Mouse (Mus musculus) heart, embryonic 11.5 days (tissue): ENCODE measurements around the gene Ric3. TPM values are rescaled to one million over a fixed set of nuclear protein-coding genes. Genes with fewer than 3 reads are reported as not detected.

Experiments used
- ATAC-seq: fragments of 200-750 bp; cut with Nextera tagmentation; replicated peaks from 2 replicates; pipeline ENCODE4 v1.8.0; 2017; ENCODE audit warnings: moderate library complexity; ENCODE audit not compliant: insufficient number of reproducible peaks, low FRiP score, low TSS enrichment
- H3K27ac ChIP-seq: fragments of 300-500 bp; sonication (generic); 2 replicates; pipeline ENCODE4 v1.5.1; 2014; ENCODE audit warnings: mild to moderate bottlenecking, low read depth, low read length
- H3K27me3 ChIP-seq: fragments of 300-500 bp; sonication (generic); 2 replicates; pipeline ENCODE4 v1.6.1; 2014; ENCODE audit warnings: mild to moderate bottlenecking, low read length, mixed read lengths; ENCODE audit not compliant: control insufficient read depth, insufficient read depth
- H3K36me3 ChIP-seq: fragments of 300-500 bp; sonication (generic); 2 replicates; pipeline ENCODE4 v1.6.1; 2014; ENCODE audit warnings: mild to moderate bottlenecking, low read length, moderate library complexity, mixed read lengths; ENCODE audit not compliant: control insufficient read depth, insufficient read depth
- H3K4me1 ChIP-seq: fragments of 300-500 bp; sonication (generic); 2 replicates; pipeline ENCODE4 v1.6.1; 2014; ENCODE audit warnings: low read length; ENCODE audit not compliant: control insufficient read depth, insufficient read depth
- H3K4me2 ChIP-seq: fragments of 300-500 bp; sonication (generic); 2 replicates; pipeline ENCODE4 v1.6.1; 2014; ENCODE audit warnings: mild to moderate bottlenecking, moderate library complexity
- H3K4me3 ChIP-seq: fragments of 300-500 bp; sonication (generic); 2 replicates; pipeline ENCODE4 v1.5.1; 2014; ENCODE audit warnings: low read depth, low read length
- H3K9ac ChIP-seq: fragments of 300-500 bp; sonication (generic); 2 replicates; pipeline ENCODE4 v1.6.1; 2014; ENCODE audit warnings: mild to moderate bottlenecking, low read depth, low read length, moderate library complexity
- H3K9me3 ChIP-seq: fragments of 300-500 bp; sonication (generic); replicated peaks from 2 replicates; pipeline ENCODE4 v1.6.1; 2016; ENCODE audit warnings: low read length; ENCODE audit not compliant: control insufficient read depth
- WGBS: fragments of 180-500 bp; shearing (Covaris S2); extraction: QIAGEN DNeasy Blood & Tissue Kit; methylation state at CpG from one replicate; pipeline ENCODE4 v1.1.7; 2014; ENCODE audit not compliant: insufficient replicate concordance; 5-methylcytosine and 5-hydroxymethylcytosine counted together
- polyA plus RNA-seq: library from polyadenylated mRNA; unstranded; fragments of >200 nt; fragmentation: Nextera tagmentation; extraction: Ambion mirVana; gene quantifications from 2 replicates; pipeline ENCODE4 v1.2.1, GENCODE M21; 2014

Gene Ric3
- polyA plus RNA-seq, 1 experiment from 2014 or later, result 1.9 TPM

DNA sequence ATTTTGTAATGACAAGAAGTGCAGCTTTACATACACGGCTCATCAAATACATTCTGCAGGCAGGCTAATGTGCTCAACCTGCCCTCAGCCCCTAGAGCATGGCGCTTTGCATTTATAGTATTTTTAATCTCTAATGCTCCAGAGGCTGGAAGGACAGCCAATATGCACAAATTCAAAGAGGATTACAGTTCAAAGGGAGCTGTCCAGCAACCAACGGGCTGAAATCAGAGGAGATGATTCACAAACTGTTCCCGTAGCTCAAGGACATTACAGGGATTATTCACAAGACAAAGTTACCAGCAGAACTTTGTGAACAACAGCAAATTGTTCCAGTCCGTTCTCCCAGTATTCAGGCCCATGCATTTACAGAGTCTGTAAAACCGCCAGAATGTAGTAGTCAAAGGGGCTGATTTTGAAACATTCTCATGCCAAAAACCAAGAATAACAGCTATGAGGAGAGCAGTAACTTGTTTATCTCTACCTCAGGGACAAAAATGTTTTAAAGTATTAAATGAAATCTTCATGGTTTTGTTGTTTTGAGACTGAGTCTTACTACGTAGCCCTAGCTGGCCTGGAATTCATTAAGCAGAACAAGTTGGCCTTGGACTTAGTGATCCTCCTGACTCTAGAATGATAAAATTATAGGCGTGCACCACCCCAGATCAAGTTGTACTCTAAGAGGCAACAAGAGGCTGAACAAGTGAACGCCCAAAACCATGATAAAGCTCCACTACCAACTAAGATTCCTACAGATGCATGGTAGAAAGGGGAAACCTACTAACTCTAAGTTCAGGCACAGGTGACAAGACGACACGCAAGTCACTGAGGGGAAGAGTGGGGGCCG lies 640 bp downstream of the Ric3 start:
- H3K9me3 ChIP-seq, result no peaks in the 10 kb centered on the region
- H3K4me1 ChIP-seq, result peaks cover 3% of the 10 kb centered on the region; the same call in 1 of the 2 replicates
- peak overlapping the region; percentile 53 for H3K4me3 ChIP-seq
- no peaks in the 10 kb centered on the region for H3K36me3 ChIP-seq
- ATAC-seq, result no peak
- H3K27ac ChIP-seq, result no peak overlapping the region
- peaks cover 9% of the 10 kb centered on the region for H3K27me3 ChIP-seq
- WGBS, result 24% methylated on average over 12 of the region's 12 CpGs
- 0 out of 2 replicates have a peak overlapping the region, but pooled peaks have one; percentile 39 for H3K9ac ChIP-seq
- peak overlapping the region; percentile 84 for H3K4me2 ChIP-seq

DNA sequence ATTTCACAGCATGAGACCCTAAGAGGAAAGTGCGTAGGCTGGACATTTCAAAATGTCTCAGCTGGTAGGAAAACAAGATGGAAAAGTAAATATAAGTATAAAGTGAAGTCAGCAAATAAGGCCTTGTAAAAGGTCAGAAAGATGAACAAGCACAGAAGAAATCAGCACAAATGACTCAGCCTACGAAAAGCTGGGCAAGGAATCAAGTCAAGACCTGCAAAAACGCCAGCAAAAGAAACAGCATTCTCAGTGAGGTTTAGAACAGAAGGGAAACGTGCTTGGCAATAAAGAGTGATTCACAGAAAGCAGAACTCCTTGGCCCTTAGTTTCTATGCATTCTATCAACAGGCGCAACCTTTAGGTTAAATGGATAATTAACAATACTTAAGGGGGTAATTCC lies 10.8 kb downstream of the Ric3 start:
- no peak for ATAC-seq
- Histone ChIP-seq H3K9ac (no peak overlapping the region), H3K4me1 (no peaks in the 10 kb centered on the region), H3K27me3 (no peaks in the 10 kb centered on the region), H3K27ac (no peak overlapping the region), H3K36me3 (no peaks in the 10 kb centered on the region), H3K4me3 (no peak overlapping the region), H3K4me2 (no peak overlapping the region), H3K9me3 (no peaks in the 10 kb centered on the region)
- 68% methylated on average over 5 of the region's 5 CpGs for WGBS

DNA sequence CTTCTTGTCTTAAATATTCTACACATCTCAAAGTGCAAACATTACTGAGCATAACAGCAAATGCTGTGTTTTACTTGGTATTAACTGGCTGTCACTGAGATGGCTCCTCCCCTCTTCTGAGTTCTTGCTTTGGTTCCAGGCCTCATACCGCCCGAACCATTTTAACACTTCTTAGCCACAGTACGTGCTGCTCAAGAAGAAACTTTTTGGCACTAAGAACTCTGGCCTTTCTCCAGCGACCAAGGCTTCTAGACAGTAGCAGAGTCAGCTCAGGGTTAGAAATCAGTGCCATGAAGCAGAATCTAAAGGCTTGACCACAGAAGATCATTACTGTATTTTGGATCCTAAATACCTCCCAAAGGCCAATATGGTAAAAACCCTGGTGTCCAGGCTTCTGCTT lies 13.5 kb downstream of the Ric3 start:
- no peaks in the 10 kb centered on the region for H3K36me3 ChIP-seq
- no peak overlapping the region for H3K4me3 ChIP-seq
- H3K4me2 ChIP-seq, result no peak overlapping the region
- no peak overlapping the region for H3K9ac ChIP-seq
- H3K27ac ChIP-seq, result no peak overlapping the region
- no peaks in the 10 kb centered on the region for H3K27me3 ChIP-seq
- WGBS, result 81% methylated on average over 4 of the region's 4 CpGs
- no peaks in the 10 kb centered on the region for H3K9me3 ChIP-seq
- H3K4me1 ChIP-seq, result no peaks in the 10 kb centered on the region
- ATAC-seq, result no peak

DNA sequence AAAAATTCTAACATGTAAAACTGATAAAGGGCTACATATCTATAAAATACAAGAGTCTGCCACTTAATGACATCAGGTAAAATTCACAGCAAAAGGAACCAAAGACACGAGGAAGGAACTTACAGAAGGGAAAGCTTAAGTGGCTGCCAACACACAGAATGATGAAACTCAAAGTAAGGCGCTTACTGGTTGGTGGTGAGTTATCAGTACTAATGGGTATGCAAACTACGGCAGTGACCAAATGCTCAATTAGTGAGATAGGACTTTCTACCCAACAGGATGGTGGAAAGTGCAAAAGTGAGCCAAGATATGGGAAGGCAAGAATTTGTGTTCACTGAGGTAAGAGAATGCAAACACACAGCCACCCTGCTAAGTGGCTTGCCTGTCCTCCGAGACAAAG lies 23.6 kb downstream of the Ric3 start:
- no peaks in the 10 kb centered on the region for H3K9me3 ChIP-seq
- WGBS, result 74% methylated on average over 4 of the region's 4 CpGs
- no peak overlapping the region for H3K4me3 ChIP-seq
- no peak overlapping the region for H3K9ac ChIP-seq
- H3K27ac ChIP-seq, result no peak overlapping the region
- H3K36me3 ChIP-seq, result no peaks in the 10 kb centered on the region
- no peaks in the 10 kb centered on the region for H3K4me1 ChIP-seq
- H3K4me2 ChIP-seq, result no peak overlapping the region
- ATAC-seq, result no peak
- no peaks in the 10 kb centered on the region for H3K27me3 ChIP-seq

DNA sequence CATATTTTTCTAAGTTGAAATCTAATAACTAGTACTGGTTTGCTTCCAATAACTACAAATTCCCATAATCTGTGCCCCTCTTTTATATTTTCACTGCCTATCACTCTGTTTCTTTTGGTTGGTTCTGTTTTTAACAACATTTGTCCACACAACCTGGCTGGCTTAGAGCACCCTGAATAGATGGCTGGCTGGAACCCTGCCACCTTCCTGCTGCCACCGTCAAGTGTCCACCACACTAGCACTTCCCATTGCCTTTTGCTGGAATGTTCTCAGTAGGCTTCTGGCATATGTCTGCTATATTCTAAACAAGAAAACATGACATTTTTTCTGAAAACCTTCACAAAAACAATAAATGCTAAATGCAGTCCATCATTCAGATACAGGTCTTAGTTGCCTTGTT lies 32.3 kb downstream of the Ric3 start:
- H3K4me3 ChIP-seq, result no peak overlapping the region
- no peak overlapping the region for H3K4me2 ChIP-seq
- no peaks in the 10 kb centered on the region for H3K4me1 ChIP-seq
- H3K9ac ChIP-seq, result no peak overlapping the region
- H3K27me3 ChIP-seq, result no peaks in the 10 kb centered on the region
- 73% methylated on average over 1 of the region's 1 CpGs for WGBS
- H3K9me3 ChIP-seq, result no peaks in the 10 kb centered on the region
- H3K36me3 ChIP-seq, result no peaks in the 10 kb centered on the region
- H3K27ac ChIP-seq, result no peak overlapping the region
- ATAC-seq, result no peak

DNA sequence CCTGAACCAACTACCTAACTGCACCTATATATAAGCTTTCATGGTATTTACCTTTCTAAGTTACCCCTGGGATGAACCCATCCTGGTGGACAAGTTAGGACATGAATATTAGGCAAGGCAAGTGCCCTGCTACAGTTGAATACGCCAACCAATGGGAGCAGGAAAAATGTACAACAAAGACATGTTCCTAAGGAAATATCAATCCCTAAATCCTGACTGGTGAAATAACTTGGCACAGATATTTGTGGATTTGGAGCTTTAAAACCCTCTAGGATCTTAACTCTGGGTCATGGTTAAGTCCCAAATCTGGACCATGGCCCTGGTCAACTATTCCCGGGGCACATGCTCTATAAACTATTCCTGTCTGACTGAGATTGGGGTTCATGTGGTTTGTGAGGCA lies 37.3 kb downstream of the Ric3 start:
- Histone ChIP-seq H3K27me3 (no peaks in the 10 kb centered on the region), H3K36me3 (no peaks in the 10 kb centered on the region), H3K27ac (no peak overlapping the region), H3K9ac (no peak overlapping the region), H3K4me2 (no peak overlapping the region), H3K9me3 (no peaks in the 10 kb centered on the region), H3K4me1 (no peaks in the 10 kb centered on the region), H3K4me3 (no peak overlapping the region)
- no peak for ATAC-seq
- WGBS, result 88% methylated on average over 2 of the region's 2 CpGs

DNA sequence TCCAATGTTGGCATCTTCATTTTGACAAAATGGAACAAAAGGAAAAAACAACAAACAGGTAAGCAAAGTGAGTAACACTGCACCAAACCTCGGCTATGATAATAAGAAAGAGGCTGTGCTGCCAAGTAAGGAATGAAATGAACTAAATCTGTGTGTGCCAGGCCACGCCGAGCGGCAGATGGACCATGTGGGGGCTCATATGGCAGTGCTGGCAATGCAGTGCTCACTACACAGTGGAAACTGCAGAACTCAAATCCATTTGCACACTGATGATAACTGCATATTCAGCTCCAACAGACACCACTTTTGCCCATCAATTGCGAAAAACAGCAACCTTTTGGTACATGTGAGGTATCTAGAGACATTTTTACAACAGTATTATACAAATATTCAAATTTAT lies 43.7 kb downstream of the Ric3 start:
- Histone ChIP-seq H3K36me3 (no peaks in the 10 kb centered on the region), H3K27ac (no peak overlapping the region), H3K4me1 (no peaks in the 10 kb centered on the region), H3K9me3 (no peaks in the 10 kb centered on the region), H3K4me3 (no peak overlapping the region), H3K4me2 (no peak overlapping the region), H3K9ac (no peak overlapping the region), H3K27me3 (no peaks in the 10 kb centered on the region)
- WGBS, result 72% methylated on average over 5 of the region's 5 CpGs
- no peak for ATAC-seq

DNA sequence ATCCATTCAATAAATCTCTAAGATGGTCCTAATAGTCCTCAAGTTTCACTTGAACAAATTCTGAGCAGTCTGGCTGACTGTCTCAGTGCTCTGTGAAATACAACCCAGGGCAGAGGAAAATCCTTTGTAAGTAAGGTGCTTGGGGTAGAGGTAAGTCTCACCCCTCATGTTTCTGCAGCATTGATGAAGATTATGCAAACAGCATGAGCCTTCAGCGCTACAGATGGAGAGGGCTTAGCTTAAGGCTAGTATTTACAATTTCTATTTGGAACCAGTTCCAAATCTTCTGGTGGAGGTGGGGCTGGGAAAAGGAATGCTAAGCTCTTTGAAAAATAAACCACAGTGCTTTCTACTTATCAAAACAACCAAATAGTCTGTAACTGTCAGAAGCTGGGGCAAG lies 44.1 kb downstream of the Ric3 start:
- H3K4me1 ChIP-seq, result no peaks in the 10 kb centered on the region
- 31% methylated on average over 1 of the region's 1 CpGs for WGBS
- no peaks in the 10 kb centered on the region for H3K36me3 ChIP-seq
- no peak overlapping the region for H3K4me2 ChIP-seq
- H3K9me3 ChIP-seq, result no peaks in the 10 kb centered on the region
- no peak overlapping the region for H3K9ac ChIP-seq
- ATAC-seq, result no peak
- no peaks in the 10 kb centered on the region for H3K27me3 ChIP-seq
- no peak overlapping the region for H3K27ac ChIP-seq
- no peak overlapping the region for H3K4me3 ChIP-seq

DNA sequence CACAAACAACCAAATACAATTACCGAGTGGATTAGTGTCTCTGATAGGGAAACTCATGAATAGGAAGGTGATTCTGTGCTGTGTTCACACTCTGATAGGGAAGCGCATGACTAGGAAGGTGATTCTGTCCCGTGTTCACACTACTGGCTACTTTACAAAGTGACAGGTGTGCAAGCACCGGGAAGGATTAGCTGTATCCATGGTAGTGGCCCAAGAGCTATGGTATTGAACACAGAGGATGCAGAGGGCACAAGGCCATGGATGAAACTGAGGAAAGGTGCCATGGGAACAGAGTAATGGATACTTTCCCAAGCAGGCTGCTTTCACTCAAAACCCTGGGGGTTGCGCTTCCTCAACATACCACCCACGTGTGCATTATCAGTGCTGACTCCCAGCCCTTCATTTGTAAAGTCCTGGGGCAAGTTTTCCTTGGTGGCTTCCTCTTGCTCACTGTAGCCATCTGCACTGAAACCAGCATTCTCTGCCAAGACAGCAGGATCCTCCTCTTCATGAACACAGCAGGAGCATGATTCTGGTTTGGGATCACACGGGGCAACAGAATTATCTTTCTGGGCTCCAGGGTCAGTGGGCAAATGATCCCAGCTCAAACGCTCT lies 44.9 kb downstream of the Ric3 start:
- no peaks in the 10 kb centered on the region for H3K27me3 ChIP-seq
- no peaks in the 10 kb centered on the region for H3K9me3 ChIP-seq
- H3K4me1 ChIP-seq, result no peaks in the 10 kb centered on the region
- H3K4me3 ChIP-seq, result no peak overlapping the region
- whole genome bisulfite sequencing, result 66% methylated on average over 8 of the region's 8 CpGs
- ATAC-seq, result no peak
- no peak overlapping the region for H3K9ac ChIP-seq
- no peak overlapping the region for H3K27ac ChIP-seq
- H3K36me3 ChIP-seq, result no peaks in the 10 kb centered on the region
- no peak overlapping the region for H3K4me2 ChIP-seq
